Mouse (Mus musculus) heart, embryonic 14.5 days (tissue): Measurements from ENCODE around the gene Olfr389. TPM values are rescaled to one million over a fixed set of nuclear protein-coding genes. Genes with fewer than 3 reads are reported as not detected.

Experiments used
- ATAC-seq: fragments of 200-750 bp; cut with Nextera tagmentation; 2 replicates; pipeline ENCODE4 v1.8.0; 2017; ENCODE audit warnings: low read depth, moderate TSS enrichment; ENCODE audit not compliant: insufficient number of reproducible peaks, insufficient read depth, low FRiP score
- H3K27ac ChIP-seq, 2 experiments: fragments of 200-500 bp in 1 of 2; fragments of 300-500 bp in 1 of 2; sonication (generic) in 1 of 2; replicated peaks in 1 of 2; 2 replicates each; pipeline ENCODE4 v1.5.1; 2012 to 2014; ENCODE audit warnings: low read depth in 2 of 2, low read length in 2 of 2, control low read depth in 1 of 2, mild to moderate bottlenecking in 1 of 2, mixed read lengths in 1 of 2; ENCODE audit not compliant: control insufficient read depth in 1 of 2, insufficient read depth in 1 of 2
- H3K27me3 ChIP-seq: fragments of 300-500 bp; sonication (generic); 2 replicates; pipeline ENCODE4 v1.6.1; 2014; ENCODE audit warnings: mild to moderate bottlenecking, low read length, control low read depth; ENCODE audit not compliant: control insufficient read depth, insufficient read depth
- H3K36me3 ChIP-seq: fragments of 300-500 bp; sonication (generic); 2 replicates; pipeline ENCODE4 v1.6.1; 2014; ENCODE audit warnings: mild to moderate bottlenecking, control low read depth, low read length, mixed read lengths; ENCODE audit not compliant: control insufficient read depth, insufficient read depth
- H3K4me1 ChIP-seq, 2 experiments: fragments of 200-500 bp in 1 of 2; fragments of 300-500 bp in 1 of 2; sonication (generic) in 1 of 2; 2 replicates each; pipeline ENCODE4 v1.6.1; 2012 to 2014; ENCODE audit warnings: low read length in 2 of 2, control low read depth in 1 of 2, mixed read lengths in 1 of 2; ENCODE audit not compliant: control insufficient read depth in 2 of 2, insufficient read depth in 2 of 2
- H3K4me2 ChIP-seq: fragments of 300-500 bp; sonication (generic); 2 replicates; pipeline ENCODE4 v1.6.1; 2014; ENCODE audit warnings: mild to moderate bottlenecking, low read length
- H3K4me3 ChIP-seq, 2 experiments: fragments of 200-500 bp in 1 of 2; fragments of 300-500 bp in 1 of 2; sonication (generic) in 1 of 2; 2 replicates each; pipeline ENCODE4 v1.5.1; 2012 to 2014; ENCODE audit warnings: low read length in 2 of 2, mild to moderate bottlenecking in 2 of 2, control low read depth in 1 of 2, low read depth in 1 of 2, moderate library complexity in 1 of 2; ENCODE audit not compliant: control insufficient read depth in 1 of 2, insufficient read depth in 1 of 2
- H3K9ac ChIP-seq: fragments of 300-500 bp; sonication (generic); 2 replicates; pipeline ENCODE4 v1.6.1; 2014; ENCODE audit warnings: mild to moderate bottlenecking, low read length
- H3K9me3 ChIP-seq: fragments of 300-500 bp; sonication (generic); 2 replicates; pipeline ENCODE4 v1.6.1; 2016; ENCODE audit warnings: low read length, control low read depth; ENCODE audit not compliant: control insufficient read depth
- WGBS: fragments of 180-500 bp; shearing (Covaris S2); extraction: QIAGEN DNeasy Blood & Tissue Kit; methylation state at CpG from one replicate; pipeline ENCODE4 v1.1.7; 2014; 5-methylcytosine and 5-hydroxymethylcytosine counted together
- polyA plus RNA-seq: library from polyadenylated mRNA; unstranded; fragments of >200 nt; fragmentation: Nextera tagmentation; extraction: Ambion mirVana; gene quantifications from 2 replicates; pipeline ENCODE4 v1.2.1, GENCODE M21; 2014

The Olfr389 gene
- not detected in 2 replicates for polyA plus RNA-seq

DNA sequence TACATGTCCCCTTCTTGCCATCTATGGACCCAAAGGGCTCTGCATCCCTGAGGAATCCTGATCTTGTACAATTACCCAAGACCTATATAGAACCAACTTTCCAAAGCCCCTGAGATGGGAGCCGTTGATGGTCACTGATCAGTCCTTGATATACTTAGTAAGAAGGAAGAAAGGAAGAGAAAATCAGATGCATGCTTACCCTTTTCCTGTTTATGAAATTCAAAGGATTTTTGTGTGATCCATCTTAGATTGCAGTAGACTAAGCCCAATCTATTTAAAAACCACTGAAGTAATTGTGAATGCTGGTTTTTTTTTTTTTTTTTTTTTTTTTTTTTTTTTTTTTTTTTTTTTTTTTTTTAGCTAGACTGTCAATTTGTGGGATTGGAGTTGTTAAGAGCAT lies at the start of gene Olfr389:
TSS of gene Olfr389 (minus strand) at position 101 of the 400 bp plus-strand sequence.
- Histone ChIP-seq H3K36me3 (no peaks in the 10 kb centered on the region), H3K4me2 (no peak within 1 kb of the TSS), H3K9ac (no peak within 1 kb of the TSS), H3K4me3 (no peak within 1 kb of the TSS), H3K9me3 (peaks cover 3% of the 10 kb centered on the region; the same call in 1 of the 2 replicates), H3K27me3 (no peaks in the 10 kb centered on the region), H3K27ac (no peak within 1 kb of the TSS), H3K4me1 (no peaks in the 10 kb centered on the region)
- no peak for ATAC-seq
- 76% methylated on average over 1 of the region's 1 CpGs for WGBS

DNA sequence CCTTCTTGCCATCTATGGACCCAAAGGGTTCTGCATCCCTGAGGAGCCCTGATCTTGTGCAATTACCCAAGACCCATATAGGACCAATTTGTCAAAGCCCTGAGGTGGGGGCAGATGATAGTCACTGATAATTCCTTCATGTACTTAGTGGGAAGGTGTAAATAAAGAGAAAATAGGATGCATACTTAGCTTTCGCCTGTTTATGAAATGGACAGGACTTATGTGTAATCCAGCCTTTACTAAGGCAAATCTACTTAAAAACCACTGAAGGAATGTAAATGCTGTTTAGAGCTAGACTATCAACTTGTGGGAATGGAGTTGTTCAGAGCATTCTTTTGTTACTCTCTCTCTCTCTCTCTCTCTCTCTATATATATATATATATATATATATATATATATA lies 36.4 kb upstream of the Olfr389 start, which contains the start of gene Olfr392:
TSS of gene Olfr392 (minus strand) at position 101 of the 400 bp plus-strand sequence.
- no peak for ATAC-seq
- Histone ChIP-seq H3K4me3 (no peak within 1 kb of the TSS), H3K27me3 (no peaks in the 10 kb centered on the region), H3K9me3 (peaks cover 3% of the 10 kb centered on the region; the same call in 1 of the 2 replicates), H3K4me1 (no peaks in the 10 kb centered on the region), H3K4me2 (no peak within 1 kb of the TSS), H3K9ac (no peak within 1 kb of the TSS), H3K27ac (no peak within 1 kb of the TSS), H3K36me3 (no peaks in the 10 kb centered on the region)
- WGBS, result 68% methylated on average over 1 of the region's 1 CpGs

DNA sequence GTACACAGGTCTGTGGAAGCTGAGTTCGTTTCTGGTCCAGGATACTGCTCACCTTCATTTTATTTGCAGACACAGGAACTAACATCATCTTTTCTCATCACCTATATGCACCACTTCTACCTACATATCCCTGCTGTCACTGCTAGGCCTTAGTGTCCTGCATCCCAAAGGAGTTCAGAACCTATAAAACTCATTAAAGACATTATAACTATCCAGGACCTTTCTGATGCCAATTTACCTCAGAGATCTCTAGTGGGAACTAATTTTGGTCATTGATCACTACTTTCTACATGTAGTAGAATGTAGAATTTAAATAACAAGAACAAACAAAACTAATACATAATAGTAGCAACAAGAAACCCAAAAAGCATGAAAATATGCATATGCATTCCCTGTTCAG lies 22.4 kb upstream of the Olfr389 start, which contains the start of gene Olfr391-ps:
TSS of gene Olfr391-ps (minus strand) at position 101 of the 400 bp plus-strand sequence.
- no peak within 1 kb of the TSS for H3K4me2 ChIP-seq
- H3K36me3 ChIP-seq, result no peaks in the 10 kb centered on the region
- H3K27me3 ChIP-seq, result no peaks in the 10 kb centered on the region
- 26% methylated on average over 1 of the region's 1 CpGs for WGBS
- H3K4me1 ChIP-seq, result no peaks in the 10 kb centered on the region
- no peak within 1 kb of the TSS for H3K27ac ChIP-seq
- no peak for ATAC-seq
- H3K9me3 ChIP-seq, result 0 out of 2 replicates have a peak, but pooled peaks cover 3% of the 10 kb centered on the region
- no peak within 1 kb of the TSS for H3K9ac ChIP-seq
- no peak within 1 kb of the TSS for H3K4me3 ChIP-seq

DNA sequence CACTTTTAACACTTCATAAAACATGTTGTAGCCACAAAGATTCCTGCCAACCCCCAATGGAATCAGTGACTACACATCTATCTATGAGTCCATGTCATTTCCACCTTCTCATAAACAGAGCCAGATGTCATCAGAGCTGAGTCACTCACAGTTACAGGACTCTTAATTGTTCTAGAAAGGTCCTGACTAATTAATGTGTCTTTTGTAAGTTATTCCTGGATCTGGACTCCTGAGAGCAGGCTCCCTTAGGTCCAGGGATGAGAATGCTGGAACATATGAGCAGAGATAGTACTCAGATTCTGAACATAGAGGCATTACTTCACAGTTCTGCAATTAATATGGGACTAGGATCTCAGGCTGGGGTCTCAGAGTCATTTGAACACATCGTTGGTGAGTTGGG lies 2.2 kb upstream of the Olfr389 start, which contains the start of gene Olfr390:
TSS of gene Olfr390 (plus strand) at position 301 of the 400 bp plus-strand sequence.
- Histone ChIP-seq H3K27ac (no peak within 1 kb of the TSS), H3K9me3 (peaks cover 3% of the 10 kb centered on the region; the same call in 1 of the 2 replicates), H3K4me2 (no peak within 1 kb of the TSS), H3K27me3 (no peaks in the 10 kb centered on the region), H3K4me1 (no peaks in the 10 kb centered on the region), H3K4me3 (no peak within 1 kb of the TSS), H3K36me3 (no peaks in the 10 kb centered on the region), H3K9ac (no peak within 1 kb of the TSS)
- no peak for ATAC-seq
- WGBS, result 51% methylated on average over 1 of the region's 1 CpGs

DNA sequence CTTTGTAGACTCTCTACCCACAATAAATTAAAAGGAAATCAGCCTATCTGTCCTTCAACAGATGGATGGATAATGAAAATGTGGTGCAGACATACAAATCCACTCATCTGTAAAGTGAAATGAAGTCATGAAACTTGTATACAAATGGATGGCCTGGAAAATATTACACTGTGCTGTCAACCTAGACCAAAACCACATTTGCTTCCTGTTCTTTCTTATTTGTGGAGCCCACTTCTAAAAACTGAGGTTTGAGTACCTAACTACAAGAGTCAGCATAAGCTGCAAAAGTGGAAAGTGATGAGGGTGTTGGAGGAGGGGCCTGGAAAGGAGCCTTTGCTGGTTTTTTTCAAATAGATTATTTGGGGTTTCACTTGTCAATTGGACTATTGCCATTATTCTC lies 21.4 kb downstream of the Olfr389 start:
- Histone ChIP-seq H3K9ac (no peak overlapping the region), H3K27ac (no peak overlapping the region), H3K4me2 (no peak overlapping the region), H3K4me1 (no peaks in the 10 kb centered on the region), H3K36me3 (no peaks in the 10 kb centered on the region), H3K4me3 (no peak overlapping the region), H3K9me3 (peaks cover 19% of the 10 kb centered on the region), H3K27me3 (no peaks in the 10 kb centered on the region)
- no peak for ATAC-seq

Other genes starting within 250 kb of the Olfr389 start
- gene Olfr385, start 187.7 kb downstream of the Olfr389 start, polyA plus RNA-seq, result not detected in 2 replicates
- not detected in 2 replicates for gene Olfr384, start 182.1 kb downstream of the Olfr389 start, polyA plus RNA-seq
- not detected in 2 replicates for gene Zfp735, start 91.9 kb downstream of the Olfr389 start, polyA plus RNA-seq
- not detected in 2 replicates for gene Olfr390, start 2.3 kb upstream of the Olfr389 start, polyA plus RNA-seq
- not detected in 2 replicates for gene Olfr391-ps, start 22.3 kb upstream of the Olfr389 start, polyA plus RNA-seq
- not detected in 2 replicates for gene Olfr392, start 36.3 kb upstream of the Olfr389 start, polyA plus RNA-seq
- gene Olfr393, start 70.7 kb upstream of the Olfr389 start, polyA plus RNA-seq, result not detected in 2 replicates
- not detected in 2 replicates for gene Olfr394, start 110.1 kb upstream of the Olfr389 start, polyA plus RNA-seq
- gene Olfr395, start 128.6 kb upstream of the Olfr389 start, polyA plus RNA-seq, result not detected in 2 replicates
- gene Olfr23, start 156.0 kb upstream of the Olfr389 start, polyA plus RNA-seq, result not detected in 2 replicates
- gene Olfr397, start 180.1 kb upstream of the Olfr389 start, polyA plus RNA-seq, result not detected in 2 replicates
- gene Olfr398, start 209.7 kb upstream of the Olfr389 start, polyA plus RNA-seq, result not detected in 2 replicates